Mouse (Mus musculus) urinary bladder, postnatal 36 days (tissue): ENCODE measurements at regions not wholly inside any gene's neighbourhood (a gene's known extent, or its start where the extent isn't known, plus 50 kb on each side); places are given as distances from the start of the nearest gene placed in this dataset.

Source experiments
- DNase-seq, 2 experiments: peaks; one replicate each; pipeline ENCODE4 v3.0.0; 2022; ENCODE audit warnings: low spot score in 2 of 2, mixed read lengths in 1 of 2

DNA sequence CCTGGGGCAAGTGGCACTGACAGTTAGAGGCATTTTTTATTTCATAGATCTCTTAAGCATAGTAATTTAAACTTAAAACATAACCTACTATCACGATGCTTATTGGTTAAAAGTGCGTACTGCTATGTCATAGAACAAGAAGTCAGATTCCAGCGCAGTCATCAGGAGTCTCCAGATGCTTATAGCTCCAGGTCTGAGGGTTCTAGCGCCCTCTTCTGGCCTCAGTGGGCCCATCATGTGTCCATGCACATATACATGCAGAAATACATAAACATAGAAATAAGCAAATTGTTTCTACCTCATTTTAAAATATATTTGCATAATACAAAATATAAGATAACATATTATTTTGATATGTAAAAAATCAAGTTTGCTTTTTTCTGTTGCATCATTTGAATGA lies 1002.8 kb upstream of the Adgrl2 start:
- DNase-seq, result no peak

DNA sequence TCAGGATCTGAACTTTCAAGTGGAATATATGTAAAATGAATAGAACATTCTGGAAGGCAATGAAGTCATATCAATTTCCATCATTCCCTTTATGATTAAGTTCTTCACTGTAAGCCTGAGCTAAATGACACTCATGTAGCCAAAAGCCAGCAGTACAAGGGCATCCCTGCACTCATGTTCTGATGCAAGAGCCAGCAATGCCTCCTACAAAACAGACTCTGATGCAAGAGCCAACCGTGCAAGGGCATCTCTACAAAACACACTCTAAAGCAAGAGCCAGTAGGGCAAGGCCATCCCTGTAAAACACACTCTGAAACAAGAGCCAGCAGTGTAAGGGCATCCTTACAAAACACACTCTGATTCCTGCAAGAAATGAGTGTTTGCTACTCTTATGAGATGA lies 997.4 kb upstream of the Adgrl2 start:
- DNase-seq, result no peak

DNA sequence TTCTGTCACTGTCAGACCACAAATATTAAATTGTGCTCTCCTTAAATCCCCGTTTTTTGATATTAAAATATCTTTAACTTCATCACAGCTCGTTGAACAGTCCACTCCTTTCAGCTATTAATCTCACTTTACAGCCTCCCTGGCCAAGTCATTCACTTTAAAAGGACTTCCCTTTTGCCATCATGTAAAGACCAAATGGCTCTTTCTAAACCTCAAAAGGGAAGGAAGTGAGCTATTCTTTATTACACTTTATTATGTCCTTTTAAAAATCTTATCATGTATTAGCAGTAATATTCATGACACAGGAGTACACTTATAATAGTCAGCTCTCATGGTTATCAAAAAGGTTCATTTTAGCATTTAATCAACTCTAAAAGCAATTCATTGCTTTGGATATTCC lies 966.6 kb upstream of the Adgrl2 start:
- DNase-seq, result no peak

DNA sequence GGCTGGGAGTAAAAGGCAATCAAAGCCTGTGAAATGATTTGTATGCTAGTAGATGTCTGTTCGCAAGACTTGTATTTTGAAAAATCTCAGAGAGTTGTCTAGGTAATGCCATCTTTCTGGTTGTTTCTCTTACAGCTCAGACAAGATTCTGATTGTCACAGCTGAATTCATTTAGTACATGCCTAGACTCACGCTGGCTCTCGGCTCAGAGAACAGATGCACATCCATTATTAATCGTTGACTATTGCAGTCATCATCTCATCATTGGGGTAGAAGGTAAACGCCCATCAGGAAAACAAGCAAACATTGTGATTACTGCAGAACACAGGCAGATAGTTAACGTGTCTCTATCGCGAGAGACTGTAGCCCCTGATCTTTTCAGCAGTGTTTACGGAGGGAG lies 945.8 kb upstream of the Adgrl2 start:
- no peak for DNase-seq

DNA sequence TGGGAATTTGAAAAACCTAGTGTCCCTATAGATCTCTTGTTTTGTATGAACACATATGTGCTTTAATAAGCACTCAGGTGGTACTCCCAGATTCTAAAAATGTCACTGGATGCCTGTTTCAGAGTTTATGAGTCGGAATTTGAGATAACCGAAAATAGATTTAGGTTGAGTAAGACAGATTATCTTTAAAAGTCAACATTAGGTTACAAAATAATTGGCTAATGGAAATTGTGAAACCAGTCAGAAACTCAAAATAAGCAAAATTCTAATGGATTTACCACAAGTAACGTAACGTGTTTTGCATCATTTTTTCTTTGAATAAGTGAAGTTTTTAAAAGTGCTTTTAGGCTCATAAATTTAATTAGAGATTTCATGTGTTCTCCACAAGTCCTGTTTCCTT lies 944.5 kb upstream of the Adgrl2 start:
- no peak for DNase-seq

DNA sequence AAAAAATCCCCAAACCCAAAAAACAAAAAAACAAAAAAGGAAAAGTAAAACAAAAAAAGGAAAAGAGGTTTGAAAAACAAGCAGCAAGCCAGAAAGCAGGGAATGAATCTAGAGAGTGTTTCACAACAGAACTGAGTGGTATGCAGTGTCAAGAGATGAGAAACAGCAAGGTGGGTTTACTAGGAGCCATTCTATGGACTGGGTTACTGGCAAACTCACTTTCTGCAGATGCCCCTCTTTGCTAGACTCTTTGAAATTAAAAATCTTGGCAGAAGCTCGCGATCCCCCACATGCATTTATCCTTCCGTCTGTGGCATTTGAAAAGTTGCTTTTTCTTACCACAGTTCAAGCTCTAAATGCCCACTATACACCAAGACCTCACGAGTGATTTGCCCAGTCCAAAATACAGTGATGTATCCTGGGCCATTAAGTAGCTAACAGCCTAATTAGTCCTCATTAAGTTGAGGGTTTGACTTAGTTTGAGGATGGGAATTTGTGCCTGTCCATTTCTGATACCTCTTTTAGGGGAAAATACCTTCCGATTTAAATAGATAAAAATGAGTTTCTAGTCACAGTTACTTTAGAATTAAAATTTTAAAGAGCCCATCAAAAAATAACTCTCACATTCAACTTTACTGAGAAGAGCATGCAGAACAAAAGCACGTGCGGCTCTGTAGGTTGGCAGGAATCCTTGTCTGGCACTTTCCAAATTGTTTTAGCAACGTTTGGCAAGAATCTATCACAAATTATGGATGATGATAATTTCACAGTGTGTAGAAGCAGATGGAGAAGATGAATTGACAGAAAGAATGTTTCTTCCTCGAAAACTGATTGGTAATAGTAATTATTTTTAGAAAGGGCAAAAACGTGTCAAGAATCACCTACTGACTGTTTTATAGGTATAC lies 938.4 kb upstream of the Adgrl2 start:
- DNase-seq, result no peak

DNA sequence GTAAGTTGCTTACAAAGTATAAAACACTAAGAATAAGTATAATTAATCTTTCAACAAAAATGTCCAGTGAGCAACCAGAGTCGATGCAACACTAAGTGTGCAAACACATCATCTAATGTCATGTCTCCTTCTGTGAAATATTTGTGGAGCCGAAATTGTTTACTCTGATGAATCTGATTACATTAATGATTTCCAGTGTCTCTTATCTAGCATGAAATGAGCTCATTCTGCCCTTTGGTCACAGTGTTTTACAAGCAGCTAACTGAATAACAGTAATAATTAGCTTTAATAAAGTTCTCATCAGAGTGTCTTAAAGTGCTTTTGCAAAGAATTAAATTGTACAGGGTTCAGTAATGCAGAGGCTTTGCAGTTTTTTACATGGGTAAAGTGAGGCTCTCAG lies 929.9 kb upstream of the Adgrl2 start:
- DNase-seq, result no peak

DNA sequence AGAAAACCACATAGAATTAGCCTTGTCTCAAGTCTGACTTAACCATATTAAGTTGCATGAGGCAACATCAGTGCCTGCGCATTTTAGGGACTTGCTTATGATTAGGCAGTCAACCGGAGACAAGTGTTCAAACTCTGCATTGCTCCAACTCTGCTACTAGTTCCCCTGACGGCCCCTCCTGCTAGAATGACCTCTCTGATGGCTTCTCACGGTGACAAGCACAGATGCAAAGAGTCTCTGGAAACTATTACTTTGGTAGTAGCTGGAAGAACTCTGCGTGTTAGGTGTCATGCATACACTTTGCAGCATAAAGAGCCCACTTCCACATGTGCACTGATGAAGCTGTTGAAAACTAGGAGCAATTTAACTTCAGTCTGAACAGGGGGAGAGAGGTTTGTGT lies 927.8 kb upstream of the Adgrl2 start:
- no peak for DNase-seq

DNA sequence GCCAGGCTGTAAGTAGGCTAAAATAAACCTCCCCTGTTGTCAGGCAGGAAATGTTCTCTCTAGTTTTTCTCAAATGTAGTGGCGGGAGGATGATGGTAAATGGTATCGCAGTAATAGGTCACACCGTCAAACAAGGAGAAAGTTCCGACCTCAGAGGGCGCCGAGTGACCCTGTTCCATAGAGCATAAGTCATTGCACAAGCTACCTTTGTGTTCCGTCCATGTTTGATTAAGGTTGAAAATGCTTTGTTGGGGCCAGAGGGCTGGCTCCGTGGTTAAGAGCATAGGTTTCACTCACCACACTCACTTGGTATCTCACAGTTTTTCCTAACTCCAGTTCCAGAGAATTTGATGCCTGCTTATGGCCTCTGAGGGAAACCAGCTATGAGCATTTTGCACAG lies 920.4 kb upstream of the Adgrl2 start:
- DNase-seq, result no peak

DNA sequence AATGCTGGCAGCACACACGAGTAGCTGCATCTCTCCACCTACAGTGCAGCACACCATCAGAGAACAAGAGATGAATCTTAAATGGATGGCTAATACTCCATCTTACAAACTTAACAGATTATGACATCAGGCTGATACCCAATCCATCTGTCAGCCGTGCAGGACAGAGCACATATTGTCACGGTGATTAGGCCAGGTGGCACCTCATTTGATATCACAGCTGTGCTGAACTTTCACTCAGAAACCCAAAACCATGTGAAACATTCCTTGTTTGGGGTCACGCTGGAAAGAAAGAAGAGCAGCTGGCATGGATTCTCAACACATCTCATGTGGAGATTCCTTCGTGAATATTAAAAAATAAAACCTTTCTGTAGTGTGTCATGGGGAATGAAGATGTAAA lies 911.4 kb upstream of the Adgrl2 start:
- no peak for DNase-seq

DNA sequence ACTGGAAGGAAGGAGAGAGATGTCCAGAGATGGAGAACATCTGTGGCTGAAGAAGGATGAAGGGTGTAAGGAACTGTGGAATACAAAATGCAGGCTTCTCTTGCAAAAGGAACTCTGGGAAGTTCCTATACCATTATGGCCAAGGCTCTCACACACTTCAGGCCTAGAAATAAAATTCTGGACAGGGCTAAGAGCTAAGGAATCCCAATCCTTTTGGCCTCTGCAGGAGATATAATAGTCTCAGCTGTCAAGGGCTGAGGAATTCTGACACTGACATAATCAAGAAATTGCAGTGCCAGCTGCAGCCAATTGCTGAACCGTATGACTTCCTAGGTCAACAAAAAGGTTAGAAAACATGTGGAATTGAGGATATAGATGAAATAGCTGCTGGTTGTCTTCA lies 886.2 kb upstream of the Adgrl2 start:
- DNase-seq, result no peak

DNA sequence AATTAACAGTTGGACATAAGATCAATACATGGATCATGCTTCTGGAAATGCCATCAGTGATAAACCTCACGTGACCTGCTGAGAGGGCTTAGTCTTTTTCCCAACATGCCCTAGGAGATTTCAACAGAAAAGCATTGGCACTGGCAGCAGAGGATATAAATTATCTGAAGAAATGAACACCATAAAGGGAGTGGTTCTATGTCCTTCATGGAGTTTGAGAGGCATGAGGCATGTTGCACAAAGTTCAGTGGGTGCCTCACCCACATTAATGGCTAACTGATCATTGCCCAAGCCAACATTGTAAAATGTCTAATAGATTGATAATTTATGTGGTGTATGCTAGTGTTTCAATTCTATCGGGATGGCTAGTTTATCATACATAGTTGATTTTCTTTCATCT lies 875.6 kb upstream of the Adgrl2 start:
- no peak for DNase-seq

DNA sequence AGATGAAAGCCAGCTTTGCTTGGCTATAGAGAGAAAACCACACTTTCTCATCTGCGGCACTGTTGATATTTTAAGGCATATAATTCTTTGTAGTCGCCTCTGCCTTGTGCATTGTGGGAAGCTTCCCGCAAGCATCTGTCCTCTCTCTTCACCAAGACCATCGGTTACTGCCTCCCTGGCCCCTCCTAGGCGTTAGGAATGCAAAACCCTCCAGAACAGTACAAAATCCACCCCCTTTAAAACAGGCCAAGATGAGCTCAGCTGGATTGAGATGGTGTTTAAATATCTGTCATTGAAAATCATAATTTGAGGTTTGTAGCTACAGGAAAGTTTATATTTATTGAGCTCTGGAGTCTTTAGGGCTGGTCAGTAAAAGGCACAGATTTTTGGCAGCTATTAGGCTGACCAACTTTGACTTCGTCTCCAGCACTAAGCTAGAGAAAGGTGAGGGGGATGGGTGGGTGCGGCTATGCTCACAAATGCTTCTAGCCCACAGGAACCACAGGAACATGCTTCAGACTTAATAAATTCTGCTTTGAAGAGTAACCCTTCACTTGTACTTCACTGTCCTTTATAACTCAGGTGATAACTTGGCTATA lies 856.7 kb upstream of the Adgrl2 start:
- no peak for DNase-seq

DNA sequence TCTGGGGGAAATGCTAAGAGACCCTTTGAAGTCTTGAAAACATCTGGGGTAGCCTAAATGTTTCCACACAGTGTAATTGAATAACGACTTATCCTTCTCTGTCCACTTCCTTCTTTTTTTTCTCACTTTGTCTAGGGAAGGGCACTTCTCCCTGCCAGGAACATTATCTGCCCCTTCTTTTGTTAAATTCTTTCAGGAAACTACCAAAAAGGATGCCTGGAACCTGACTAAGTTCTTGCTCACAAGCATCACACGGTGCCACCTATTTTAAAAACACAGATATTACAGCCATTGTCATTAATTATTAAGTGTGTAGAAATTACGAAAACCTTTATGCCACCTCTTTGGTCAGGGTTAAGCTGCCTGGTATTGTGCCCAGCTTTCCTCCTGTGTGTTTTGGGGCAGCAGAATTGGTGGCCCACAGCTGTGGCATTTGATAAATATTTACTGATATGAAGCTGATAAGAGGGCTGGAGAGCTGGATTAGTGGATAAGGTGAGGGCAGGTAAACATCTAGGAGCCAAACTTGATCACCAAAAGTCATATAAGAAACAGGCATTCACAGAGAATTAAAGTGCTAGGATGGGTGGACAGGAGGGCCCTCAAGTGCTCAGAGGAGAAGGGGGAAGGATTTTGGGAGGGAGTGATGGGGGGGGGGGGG lies 855.6 kb upstream of the Adgrl2 start:
- DNase-seq, result no peak

DNA sequence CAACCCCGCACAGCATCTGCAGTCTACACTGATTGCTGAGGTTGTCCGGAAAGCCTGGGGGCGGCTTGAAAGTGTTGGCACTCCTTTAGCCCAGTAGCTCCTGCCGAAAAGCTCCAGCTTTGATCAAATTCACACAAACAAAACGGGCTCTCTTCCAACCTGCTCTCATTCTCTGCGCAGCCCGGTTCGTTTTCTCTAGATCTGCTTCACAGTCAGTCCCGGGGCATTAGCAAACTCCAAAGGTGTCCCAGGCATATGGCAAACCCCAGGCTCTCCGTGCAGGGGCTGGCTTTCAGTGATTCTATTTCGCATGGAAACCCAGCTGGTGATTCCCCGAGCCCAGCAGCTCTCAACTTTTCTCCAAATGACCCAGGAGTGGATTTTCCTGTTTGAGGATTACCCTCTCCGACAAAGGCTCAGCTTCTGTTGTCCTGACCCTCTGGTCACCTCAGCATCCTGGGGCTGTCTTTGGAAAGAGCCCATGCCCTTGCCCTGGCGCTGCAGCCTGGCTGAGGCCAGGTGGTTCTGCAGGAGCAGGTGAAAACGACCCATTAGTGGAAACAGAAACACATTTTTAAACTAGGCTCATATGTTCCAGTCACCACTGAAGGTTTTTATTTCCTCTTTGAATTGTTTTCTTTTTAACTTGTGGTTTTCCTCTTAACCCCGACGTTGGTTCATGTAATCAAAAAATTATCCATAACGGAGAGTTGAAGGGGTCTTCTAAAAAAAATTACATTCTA lies 854.9 kb upstream of the Adgrl2 start:
- no peak for DNase-seq

DNA sequence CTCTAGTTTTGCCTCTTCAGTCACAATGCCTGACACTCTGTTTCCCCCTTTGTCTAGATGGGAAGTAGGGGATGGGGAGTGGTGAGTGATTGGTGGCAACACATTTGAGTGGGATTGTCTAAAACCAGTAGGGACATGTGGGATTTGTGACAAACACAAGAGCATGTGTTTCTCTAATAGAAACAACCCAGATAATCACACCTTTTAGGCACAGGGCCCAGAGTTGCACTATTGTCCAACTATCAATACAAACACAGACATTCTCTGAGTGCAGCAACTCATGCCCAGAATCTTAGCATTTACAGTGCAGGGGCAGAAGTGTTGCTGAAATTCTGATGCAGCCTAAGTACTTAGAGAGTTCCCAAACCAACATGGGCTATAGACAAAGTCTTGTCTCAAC lies 847.6 kb upstream of the Adgrl2 start:
- DNase-seq, result no peak

DNA sequence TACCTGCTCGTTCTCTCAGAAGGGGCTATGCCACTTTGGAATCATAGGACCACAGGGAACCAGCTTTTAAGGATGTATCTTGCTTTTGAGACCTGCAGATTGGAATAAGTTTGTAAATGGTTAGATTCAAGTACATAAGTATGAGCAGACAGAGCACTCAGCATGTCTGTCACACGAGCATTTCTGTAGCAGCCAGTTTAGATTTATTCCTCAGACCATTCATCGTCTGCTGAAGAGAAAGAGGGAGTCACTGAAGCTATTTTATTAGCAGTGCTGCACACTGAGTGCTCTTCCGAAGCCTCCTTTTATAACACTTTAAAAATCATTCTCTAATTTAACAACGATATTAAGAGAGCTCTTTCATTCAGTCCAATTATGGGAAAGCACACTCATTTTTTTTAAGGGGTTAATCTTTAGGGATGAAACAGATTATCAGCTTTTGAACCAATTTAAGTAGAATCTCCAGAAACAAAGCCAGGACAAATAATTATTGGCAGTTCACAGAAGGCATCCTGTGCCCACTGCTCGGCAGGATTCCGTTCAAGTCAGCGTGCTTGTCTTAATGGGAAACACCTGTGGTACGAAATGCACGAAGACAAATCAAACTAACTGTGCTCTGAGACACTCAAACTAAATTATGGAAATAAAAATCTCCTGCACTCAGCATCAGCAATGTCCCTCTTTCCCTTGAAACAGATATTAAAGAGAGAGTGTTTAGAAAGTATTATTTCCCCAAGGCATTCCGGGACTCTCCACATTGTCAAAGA lies 846.3 kb upstream of the Adgrl2 start:
- no peak for DNase-seq

DNA sequence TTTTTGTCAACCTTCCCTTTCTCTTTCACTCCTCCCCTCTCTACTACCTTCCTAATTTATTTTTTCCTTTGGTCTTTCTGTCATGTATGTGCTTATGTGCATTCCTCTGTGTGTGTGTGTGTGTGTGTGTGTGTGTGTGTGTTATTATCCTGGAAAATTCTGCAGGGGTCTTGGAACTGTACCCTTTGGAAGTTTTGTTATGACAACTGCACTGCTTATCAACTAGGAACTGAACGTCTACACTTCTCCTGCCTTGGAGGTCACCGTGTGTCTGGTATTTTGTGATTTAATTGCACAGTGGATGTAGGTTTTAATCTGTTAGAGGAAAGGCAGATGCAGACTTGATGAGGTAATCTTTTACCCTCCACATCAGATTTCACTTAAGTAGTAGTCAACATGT lies 836.8 kb upstream of the Adgrl2 start:
- no peak for DNase-seq

DNA sequence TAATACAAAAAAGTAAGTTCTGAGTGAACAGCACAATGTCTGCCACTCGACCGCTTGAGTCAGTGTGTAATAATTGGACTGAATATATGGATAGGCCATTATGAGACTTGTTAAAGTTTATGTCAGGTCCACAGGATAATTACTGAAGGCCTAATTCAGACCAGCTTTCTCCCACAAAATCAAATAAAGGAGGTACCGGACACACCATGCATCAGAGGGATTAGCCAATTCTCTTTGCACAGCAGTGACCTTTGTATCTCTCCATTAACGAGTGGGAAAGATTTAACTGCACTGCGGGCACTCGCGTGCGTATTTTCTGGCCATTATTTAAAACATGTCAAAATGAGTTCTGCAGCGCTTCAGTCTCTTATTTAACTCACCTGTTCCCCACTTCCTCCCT lies 836.4 kb upstream of the Adgrl2 start:
- DNase-seq, result no peak

DNA sequence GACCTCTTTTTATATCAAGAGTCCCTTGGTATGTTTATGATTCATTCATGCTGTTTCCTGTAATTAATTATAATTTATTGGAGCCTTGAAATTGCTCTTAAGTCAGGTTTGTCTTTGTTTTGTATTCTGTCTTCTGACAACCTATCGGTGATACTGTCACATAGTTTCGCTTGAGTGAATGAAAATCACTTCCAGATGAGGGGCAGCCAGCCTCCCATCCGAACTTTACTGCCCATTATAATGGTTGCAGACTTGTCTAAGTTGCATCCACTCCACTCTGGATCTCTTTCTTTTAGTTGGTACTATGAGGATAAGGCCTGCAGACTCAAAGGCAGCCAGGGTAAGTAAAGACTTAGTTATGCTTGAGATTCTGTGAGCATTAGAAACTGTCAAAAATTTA lies 830.3 kb upstream of the Adgrl2 start:
- DNase-seq, result no peak

DNA sequence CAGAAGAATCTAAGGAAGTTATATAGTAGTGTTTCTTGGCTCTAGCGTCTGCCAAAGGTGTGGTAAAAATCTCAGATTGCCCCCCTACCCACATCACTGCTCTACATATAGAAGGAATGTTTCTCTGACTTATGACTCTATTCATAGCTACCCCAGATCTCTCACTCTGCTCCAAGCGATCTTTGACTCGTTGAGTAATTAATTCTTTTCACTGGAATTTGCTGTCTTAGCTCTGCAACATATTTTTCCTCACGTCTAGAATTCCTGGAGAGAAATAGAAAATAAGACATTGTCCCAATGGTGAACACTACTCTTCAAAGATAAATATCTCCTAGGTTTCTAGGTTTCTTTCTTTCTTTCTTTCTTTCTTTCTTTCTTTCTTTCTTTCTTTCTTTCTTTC lies 829.5 kb upstream of the Adgrl2 start:
- DNase-seq, result no peak

DNA sequence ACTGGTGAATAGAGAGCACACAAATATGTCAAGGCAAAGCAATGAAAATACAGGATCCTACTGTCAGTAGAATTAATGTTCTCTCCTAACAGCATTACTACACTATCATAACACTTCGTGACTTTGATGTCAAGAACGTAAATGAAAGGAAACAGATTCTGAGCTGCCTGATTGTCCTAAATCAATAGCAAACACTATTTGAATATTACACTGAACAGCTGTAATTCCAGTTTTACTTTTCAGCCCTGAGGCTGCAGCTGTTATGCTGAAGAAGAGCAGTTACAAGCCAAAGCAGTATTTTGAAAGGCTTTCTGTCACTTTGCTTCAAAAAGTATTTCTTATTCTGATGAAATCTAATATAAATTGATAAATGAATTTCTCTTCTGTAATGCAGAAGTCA lies 828.7 kb upstream of the Adgrl2 start:
- no peak for DNase-seq
